Comparison of ENCODE assay signal across 18 mouse cellular contexts in genomic region chr13:25957451-25958152, GRCm38 (mm10).
A peak's percentile ranks its signal among the peaks of the same experiment; 100 is the strongest.
DNase-seq lines count a peak whose midpoint lies in the region; ATAC-seq and TF ChIP-seq lines count a peak whose summit lies in the region.
"Had no signal": no experiment of that assay in that cellular context is flagged by ENCODE, and none has a peak within 500 bp of the region (broad histone marks: within the 10 kb centered on the region; RNA-seq: fewer than 3 reads in every experiment).

No protein-coding gene starts in this region.

- 20% methylated on average over 4 of the region's 4 CpGs for WGBS in forebrain, embryonic 15.5 days
- WGBS in forebrain, embryonic 12.5 days: 38% methylated on average over 4 of the region's 4 CpGs
- WGBS in forebrain, postnatal 0 days: 19% methylated on average over 4 of the region's 4 CpGs

- H3K27me3 ChIP-seq in forebrain, embryonic 15.5 days: no peaks in the 10 kb centered on the region
- H3K27me3 ChIP-seq in forebrain, embryonic 12.5 days: no peaks in the 10 kb centered on the region
- no peaks in the 10 kb centered on the region for H3K27me3 ChIP-seq in forebrain, postnatal 0 days (ENCODE audit: insufficient read depth, low read length)
- H3K27me3 ChIP-seq: heart, embryonic 15.5 days; midbrain, embryonic 13.5 days had no signal

- H3K9ac ChIP-seq in forebrain, embryonic 15.5 days (replicated peaks): no peak overlapping the region
- no peak overlapping the region for H3K9ac ChIP-seq in forebrain, embryonic 12.5 days
- no peak overlapping the region for H3K9ac ChIP-seq in forebrain, postnatal 0 days
- H3K9ac ChIP-seq: heart, embryonic 15.5 days; midbrain, embryonic 13.5 days had no signal

- no peak overlapping the region for H3K4me3 ChIP-seq in forebrain, embryonic 15.5 days
- no peak overlapping the region for H3K4me3 ChIP-seq in forebrain, embryonic 12.5 days (replicated peaks)
- H3K4me3 ChIP-seq in forebrain, postnatal 0 days (ENCODE audit: low read depth, low read length): no peak overlapping the region
- H3K4me3 ChIP-seq: heart, embryonic 15.5 days; hindbrain, embryonic 10.5 days; midbrain, embryonic 13.5 days had no signal

- H3K9me3 ChIP-seq in forebrain, embryonic 15.5 days: no peaks in the 10 kb centered on the region
- H3K9me3 ChIP-seq in forebrain, embryonic 12.5 days: no peaks in the 10 kb centered on the region
- no peaks in the 10 kb centered on the region for H3K9me3 ChIP-seq in forebrain, postnatal 0 days (ENCODE audit: low read length)
- H3K9me3 ChIP-seq: heart, embryonic 15.5 days; hindbrain, embryonic 10.5 days; midbrain, embryonic 13.5 days had no signal

- peak; percentile 33 for DNase-seq in Muller cell, postnatal 12 days (ENCODE audit: inconsistent ontology term)
- peak; percentile 49 for DNase-seq in forebrain, postnatal 0 days
- peak; percentile 39 for DNase-seq in lung, postnatal 36 days
- no peak for DNase-seq in urinary bladder, postnatal 25 days (ENCODE audit: low spot score)
- DNase-seq: adrenal gland, postnatal 25 days; cerebellum, adult 9-11 months; gastrocnemius, postnatal 10 days; kidney, adult 8-10 months; kidney, postnatal 25 days; layer of hippocampus, adult 9-11 months; left cerebral cortex, postnatal 4 days had no signal

- peak; percentile 81 for ATAC-seq in forebrain, embryonic 15.5 days (replicated peaks)
- no peak for ATAC-seq in forebrain, embryonic 12.5 days (ENCODE audit: low FRiP score)
- peak; percentile 91 for ATAC-seq in forebrain, postnatal 0 days
- ATAC-seq in erythroblast, adult 5-6 weeks (replicated peaks; ENCODE audit: low FRiP score, poor library complexity, severe bottlenecking): no peak
- ATAC-seq: midbrain, embryonic 13.5 days had no signal

- no peak for TF ChIP-seq CTCF in forebrain, postnatal 0 days (IDR thresholded peaks at IDR 0.05; ENCODE audit: low read depth)

- peaks cover 13% of the 10 kb centered on the region; the same call in 1 of the 2 replicates for H3K4me1 ChIP-seq in forebrain, embryonic 15.5 days
- no peaks in the 10 kb centered on the region for H3K4me1 ChIP-seq in forebrain, embryonic 12.5 days
- peaks cover 7% of the 10 kb centered on the region; the same call in 1 of the 2 replicates for H3K4me1 ChIP-seq in forebrain, postnatal 0 days (ENCODE audit: insufficient read depth)
- H3K4me1 ChIP-seq: hindbrain, embryonic 10.5 days had no signal

- H3K36me3 ChIP-seq in forebrain, embryonic 15.5 days: no peaks in the 10 kb centered on the region
- H3K36me3 ChIP-seq in forebrain, embryonic 12.5 days (replicated peaks): no peaks in the 10 kb centered on the region
- H3K36me3 ChIP-seq in forebrain, postnatal 0 days (ENCODE audit: insufficient read depth): no peaks in the 10 kb centered on the region
- H3K36me3 ChIP-seq: heart, embryonic 15.5 days; hindbrain, embryonic 10.5 days; midbrain, embryonic 13.5 days had no signal

- no peak overlapping the region for H3K4me2 ChIP-seq in forebrain, embryonic 15.5 days (replicated peaks)
- H3K4me2 ChIP-seq in forebrain, embryonic 12.5 days: no peak overlapping the region
- no peak overlapping the region for H3K4me2 ChIP-seq in forebrain, postnatal 0 days (ENCODE audit: low read depth)
- H3K4me2 ChIP-seq: heart, embryonic 15.5 days; midbrain, embryonic 13.5 days had no signal

- H3K27ac ChIP-seq in forebrain, embryonic 15.5 days (replicated peaks): peak overlapping the region; percentile 62
- no peak overlapping the region for H3K27ac ChIP-seq in forebrain, embryonic 12.5 days
- peak overlapping the region; percentile 10; the same call in 1 of the 2 replicates for H3K27ac ChIP-seq in forebrain, postnatal 0 days (ENCODE audit: low read depth, low read length)
- H3K27ac ChIP-seq: heart, embryonic 15.5 days; hindbrain, embryonic 10.5 days; macrophage; midbrain, embryonic 13.5 days had no signal

Comparison
In these comparisons a context has a peak if more than half of its experiments do, and no peak if none do; other contexts are left out.
1. ATAC-seq: peak in forebrain, embryonic 15.5 days (single experiment) and forebrain, postnatal 0 days (single experiment); none in forebrain, embryonic 12.5 days (single experiment) and erythroblast, adult 5-6 weeks (single experiment).